ENCODE assay signal across 3 mouse cellular contexts in genomic region chr3:96178902-96179301, GRCm38 (mm10).
TF ChIP-seq lines count a peak whose summit lies in the region.

No protein-coding gene starts in this region.

TF ChIP-seq in CH12.LX, 34 proteins besides CTCF, POLR2A, EP300 and RAD21:
- TF ChIP-seq CHD2 (IDR thresholded peaks at IDR 0.05; ENCODE audit: low read length) (no peak), POLR2AphosphoS2 (IDR thresholded peaks at IDR 0.05; ENCODE audit: low read depth, low read length) (peak; percentile 69; the same call in 1 of the 2 replicates)

TF ChIP-seq in MEL, 35 proteins besides CTCF, POLR2A, EP300 and RAD21:
- TF ChIP-seq NELFE (IDR thresholded peaks at IDR 0.05; ENCODE audit: low read depth, low read length) (peak; percentile 13; the same call in 1 of the 2 replicates), CHD1 (IDR thresholded peaks at IDR 0.05; ENCODE audit: low read depth, low read length) (no peak), POLR2AphosphoS2 (IDR thresholded peaks at IDR 0.05; ENCODE audit: low read length) (peak; percentile 73)

TF ChIP-seq in myocyte, 11 proteins besides CTCF, POLR2A, EP300 and RAD21:
- TF ChIP-seq POLR2AphosphoS2 (IDR thresholded peaks at IDR 0.05; ENCODE audit: insufficient read length, low read depth) (peak; percentile 20), USF1 (IDR thresholded peaks at IDR 0.05; ENCODE audit: low read depth) (no peak)
